Mouse (Mus musculus) kidney, embryonic 14.5 days (tissue): ENCODE results near the gene Zc3h6. TPM values are rescaled to one million over a fixed set of nuclear protein-coding genes. Genes with fewer than 3 reads are reported as not detected.

Source experiments
- ATAC-seq: fragments of 200-750 bp; cut with Nextera tagmentation; 2 replicates; pipeline ENCODE4 v1.8.0; 2017; ENCODE audit warnings: moderate number of reproducible peaks, mild to moderate bottlenecking, moderate TSS enrichment, moderate library complexity; ENCODE audit not compliant: low FRiP score, low TSS enrichment
- H3K27ac ChIP-seq: fragments of 300-500 bp; sonication (generic); 2 replicates; pipeline ENCODE4 v1.5.1; 2014; ENCODE audit warnings: low read depth, mild to moderate bottlenecking, low read length, moderate library complexity, mixed read lengths
- H3K27me3 ChIP-seq: fragments of 300-500 bp; sonication (generic); 2 replicates; pipeline ENCODE4 v1.6.1; 2014; ENCODE audit warnings: mild to moderate bottlenecking, low read length; ENCODE audit not compliant: control insufficient read depth, insufficient read depth
- H3K36me3 ChIP-seq: fragments of 300-500 bp; sonication (generic); 2 replicates; pipeline ENCODE4 v1.6.1; 2014; ENCODE audit warnings: low read length, mixed read lengths; ENCODE audit not compliant: control insufficient read depth, insufficient read depth
- H3K4me1 ChIP-seq: fragments of 300-500 bp; sonication (generic); 2 replicates; pipeline ENCODE4 v1.6.1; 2014; ENCODE audit warnings: low read length, mixed read lengths; ENCODE audit not compliant: control insufficient read depth, insufficient read depth
- H3K4me2 ChIP-seq: fragments of 300-500 bp; sonication (generic); replicated peaks from 2 replicates; pipeline ENCODE4 v1.6.1; 2014; ENCODE audit warnings: low read depth, mild to moderate bottlenecking, low read length
- H3K4me3 ChIP-seq: fragments of 300-500 bp; sonication (generic); 2 replicates; pipeline ENCODE4 v1.5.1; 2014; ENCODE audit warnings: mild to moderate bottlenecking, low read length
- H3K9ac ChIP-seq: fragments of 300-500 bp; sonication (generic); 2 replicates; pipeline ENCODE4 v1.6.1; 2014; ENCODE audit warnings: low read depth, mild to moderate bottlenecking, low read length, moderate library complexity
- H3K9me3 ChIP-seq: fragments of 300-500 bp; sonication (generic); 2 replicates; pipeline ENCODE4 v1.6.1; 2016; ENCODE audit warnings: low read length; ENCODE audit not compliant: control insufficient read depth
- WGBS: fragments of 180-500 bp; shearing (Covaris S2); extraction: QIAGEN DNeasy Blood & Tissue Kit; methylation state at CpG from one replicate; pipeline ENCODE4 v1.1.7; 2014; 5-methylcytosine and 5-hydroxymethylcytosine counted together
- microRNA-seq: library from miRNA; unstranded; fragments of <30 nt; microRNA quantifications from one replicate; pipeline ENCODE4, GENCODE M21; 2016
- polyA plus RNA-seq: library from polyadenylated mRNA; unstranded; fragments of >200 nt; fragmentation: Nextera tagmentation; extraction: Ambion mirVana; gene quantifications from 2 replicates; pipeline ENCODE4 v1.2.1, GENCODE M21; 2014

The Zc3h6 gene
- polyA plus RNA-seq, 1 experiment from 2014 or later: 1.5 TPM

DNA sequence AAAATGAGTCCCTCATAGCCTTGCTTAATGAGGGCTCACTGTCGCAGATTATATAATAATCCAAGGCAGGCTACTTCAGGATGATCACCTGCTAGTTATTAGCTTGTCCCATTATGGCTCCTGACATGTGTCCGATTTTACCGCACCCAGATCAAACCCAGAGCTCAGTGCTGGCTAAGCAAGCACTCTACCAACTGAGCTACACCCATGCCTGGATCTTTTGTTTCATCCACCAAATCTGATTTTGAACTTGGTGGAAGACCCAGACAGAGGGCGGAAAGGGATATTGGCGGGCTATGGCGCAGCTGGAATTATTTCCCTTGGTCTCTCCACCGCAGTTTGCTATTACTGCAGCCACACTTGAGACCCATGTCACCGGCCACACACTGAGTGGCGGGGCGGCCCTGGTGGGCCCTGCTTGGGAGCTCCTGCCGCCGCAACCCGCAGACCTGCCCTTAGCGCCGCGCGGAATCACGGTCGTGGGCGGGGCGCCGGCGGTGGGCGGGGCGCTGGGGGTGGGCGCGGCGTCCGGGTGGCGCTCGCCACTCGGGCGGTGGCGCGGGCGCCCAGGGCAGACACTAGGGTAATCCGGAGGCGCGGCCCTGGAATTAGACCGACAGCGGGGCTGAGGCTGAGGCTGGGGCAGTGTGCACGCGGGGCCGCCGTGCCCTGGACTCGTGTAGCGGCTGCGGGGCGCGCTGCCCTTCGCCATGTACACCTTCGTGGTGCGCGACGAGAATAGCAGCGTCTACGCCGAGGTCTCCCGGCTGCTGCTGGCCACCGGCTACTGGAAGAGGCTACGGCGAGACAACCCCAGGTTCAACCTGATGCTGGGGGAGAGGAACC is 98.5 kb downstream of the Zc3h6 start, which contains the start of gene Ttl:
Gene Ttl, plus strand, starts transcription at position 506 of the 846 bp plus-strand sequence.
- Histone ChIP-seq H3K4me2 (peak within 1 kb of the TSS; percentile 38), H3K27ac (peak within 1 kb of the TSS; percentile 61), H3K9me3 (no peaks in the 10 kb centered on the region), H3K27me3 (no peaks in the 10 kb centered on the region), H3K4me3 (peak within 1 kb of the TSS; percentile 58), H3K4me1 (peaks cover 10% of the 10 kb centered on the region), H3K36me3 (0 out of 2 replicates have a peak, but pooled peaks cover 4% of the 10 kb centered on the region), H3K9ac (peak within 1 kb of the TSS; percentile 74)
- WGBS: under 1% methylated on average over 58 of the region's 62 CpGs
- peak; percentile 94 for ATAC-seq

DNA sequence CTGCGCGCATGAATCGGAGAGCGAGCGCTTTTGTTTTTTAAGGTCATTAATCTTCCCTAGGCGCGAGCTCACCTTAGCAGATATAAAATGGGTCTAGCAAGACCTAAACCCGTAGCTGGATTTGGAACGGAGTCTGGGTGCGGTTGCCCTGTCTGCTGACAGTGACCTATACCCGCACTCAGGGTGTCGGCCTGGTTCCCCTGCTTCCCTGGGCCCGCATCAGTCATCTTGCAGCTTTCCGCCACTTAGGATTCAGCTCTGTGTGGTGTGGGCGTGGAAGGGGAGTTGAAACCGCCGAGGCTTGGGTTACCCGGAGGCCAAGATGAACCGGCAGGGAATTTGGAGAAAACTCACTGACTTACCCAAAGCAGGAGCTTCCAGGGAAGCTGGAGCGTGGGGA is 99.1 kb downstream of the Zc3h6 start:
- no peaks in the 10 kb centered on the region for H3K9me3 ChIP-seq
- H3K4me2 ChIP-seq: peak overlapping the region; percentile 38
- H3K4me3 ChIP-seq: peak overlapping the region; percentile 58
- peak; percentile 72 for ATAC-seq
- H3K9ac ChIP-seq: peak overlapping the region; percentile 74
- H3K27ac ChIP-seq: no peak overlapping the region; the same call in 1 of the 2 replicates
- WGBS: under 1% methylated on average over 20 of the region's 20 CpGs
- no peaks in the 10 kb centered on the region for H3K27me3 ChIP-seq
- peaks cover 10% of the 10 kb centered on the region for H3K4me1 ChIP-seq
- 0 out of 2 replicates have a peak, but pooled peaks cover 4% of the 10 kb centered on the region for H3K36me3 ChIP-seq

Small RNA genes within 50 kb of the gene (microRNA-seq; reads per million reads assigned to microRNA genes)
- not detected for gene Gm22859

Other genes with a start within 250 kb of the Zc3h6 start
- gene Tmem87b, start 149.3 kb upstream of the Zc3h6 start, polyA plus RNA-seq: 14.8 and 31.8 TPM in 2 replicates
- gene Fbln7, start 104.4 kb upstream of the Zc3h6 start, polyA plus RNA-seq: 3.3 and 4.7 TPM in 2 replicates
- gene Zc3h8, start 23.3 kb upstream of the Zc3h6 start, polyA plus RNA-seq: 10.8 and 12.4 TPM in 2 replicates
- 14.1 and 14.6 TPM in 2 replicates for gene Gm10762, start 323 bp downstream of the Zc3h6 start, polyA plus RNA-seq
- not detected in 2 replicates for gene Vinac1, start 80.8 kb downstream of the Zc3h6 start, polyA plus RNA-seq
- gene Ttl, start 98.5 kb downstream of the Zc3h6 start, polyA plus RNA-seq: 12.2 and 20.5 TPM in 2 replicates
- 12.8 and 31.1 TPM in 2 replicates for gene Polr1b, start 133.6 kb downstream of the Zc3h6 start, polyA plus RNA-seq
- gene Chchd5, start 162.3 kb downstream of the Zc3h6 start, polyA plus RNA-seq: 26.8 and 26.9 TPM in 2 replicates
- gene Slc20a1, start 231.4 kb downstream of the Zc3h6 start, polyA plus RNA-seq: 16.4 and 34.5 TPM in 2 replicates